Mouse (Mus musculus) cerebellum, adult 2 months (tissue): ENCODE measurements around the gene Gpr75.

Source experiments
- CTCF ChIP-seq: fragments of 200-500 bp; IDR thresholded peaks from 2 replicates; pipeline ENCODE4 v1.5.1; 2011; ENCODE audit warnings: low read depth, mild to moderate bottlenecking, control low read depth, low read length, moderate library complexity, borderline replicate concordance; ENCODE audit not compliant: insufficient read depth
- POLR2A ChIP-seq: fragments of 200-500 bp; IDR thresholded peaks from 2 replicates; pipeline ENCODE4 v1.6.1; 2011; ENCODE audit warnings: low read length, control low read depth, borderline replicate concordance; ENCODE audit not compliant: insufficient read depth

DNA sequence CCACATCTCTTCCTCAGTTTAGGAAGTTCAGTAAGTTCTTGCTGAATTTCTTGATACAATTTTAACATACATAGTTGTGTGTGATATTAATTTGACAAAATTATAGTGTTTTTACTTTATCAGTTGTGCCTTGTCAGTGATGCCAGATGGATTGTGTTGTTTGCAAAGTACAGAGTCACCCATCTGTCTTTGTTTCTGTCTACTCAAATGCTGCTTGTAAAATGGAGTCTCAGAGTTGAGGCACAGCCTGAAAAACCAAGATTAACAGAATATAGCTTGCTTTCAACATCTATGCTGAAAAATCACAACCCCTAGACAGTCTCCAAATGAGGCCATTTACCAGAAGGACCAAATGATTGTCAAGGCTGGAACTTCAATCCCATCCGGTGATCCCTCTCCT, 43.3 kb downstream of the Gpr75 start:
- no peak for TF ChIP-seq CTCF
- TF ChIP-seq POLR2A = no peak
